Mouse (Mus musculus): Measurements from ENCODE around the gene Hsd17b6.
A peak's percentile ranks its signal among the peaks of the same experiment; 100 is the strongest.
"Not testable (repeated sequence)": the region's sequence is repeated elsewhere in the genome, so short reads cannot be mapped to it uniquely, and the experiment has no call there.

Hsd17b6 gene

DNA sequence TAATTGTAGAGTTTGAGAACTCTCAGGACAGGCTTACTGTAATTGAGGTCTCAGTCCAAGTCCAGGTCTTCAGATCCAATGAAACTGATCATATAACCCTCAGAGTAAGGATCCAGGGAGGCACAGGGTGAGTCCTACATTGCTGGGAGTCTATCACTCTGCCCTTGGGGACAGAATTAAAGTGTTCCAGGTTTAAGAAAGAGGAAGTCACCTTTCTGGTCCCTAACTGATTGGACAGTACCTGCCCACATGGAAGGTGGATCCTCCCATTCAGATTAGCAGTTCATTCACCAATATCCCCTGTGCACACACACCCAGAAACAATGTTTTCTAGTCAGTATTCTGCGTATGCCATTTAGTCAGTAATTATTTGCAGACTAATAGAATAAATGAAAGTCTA is at the start of gene Hsd17b6:
Gene Hsd17b6, minus strand, starts transcription at position 166 of the 400 bp plus-strand sequence.
- no peak for DNase-seq

DNA sequence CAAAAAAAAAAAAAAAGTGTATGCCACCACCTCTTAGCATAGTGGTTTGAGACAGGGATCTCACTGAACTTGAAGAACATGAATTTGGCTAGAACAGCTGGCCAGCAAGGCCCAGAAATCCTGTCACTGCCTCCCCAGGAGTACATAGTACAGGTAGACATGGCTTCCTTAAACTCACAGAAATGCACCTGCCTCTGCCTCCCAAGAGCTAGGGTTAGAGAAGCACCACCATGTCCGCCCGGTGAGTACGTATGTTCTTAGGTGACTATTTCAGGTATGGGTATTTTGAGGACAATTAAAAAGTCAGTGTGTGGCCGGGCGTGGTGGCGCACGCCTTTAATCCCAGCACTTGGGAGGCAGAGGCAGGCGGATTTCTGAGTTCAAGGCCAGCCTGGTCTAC is 45.6 kb upstream of the Hsd17b6 start:
- DNase-seq = no peak

DNA sequence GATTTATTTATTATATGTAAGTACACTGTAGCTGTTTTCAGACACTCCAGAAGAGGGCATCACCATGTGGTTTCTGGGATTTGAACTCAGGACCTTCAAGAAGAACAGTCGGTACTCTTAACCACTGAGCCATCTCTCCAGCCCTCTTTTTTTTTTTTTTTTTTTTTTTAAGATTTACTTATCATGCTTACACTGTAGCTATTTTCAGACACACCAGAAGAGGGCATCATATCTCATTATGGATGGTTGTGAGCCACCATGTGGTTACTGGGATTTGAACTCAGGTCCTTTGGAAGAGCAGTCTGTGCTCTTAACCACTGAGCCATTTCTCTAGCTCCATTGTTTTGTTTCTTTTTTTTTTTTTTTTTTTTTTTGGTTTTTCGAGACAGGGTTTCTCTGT is 44.7 kb upstream of the Hsd17b6 start:
- DNase-seq = not testable (repeated sequence)

DNA sequence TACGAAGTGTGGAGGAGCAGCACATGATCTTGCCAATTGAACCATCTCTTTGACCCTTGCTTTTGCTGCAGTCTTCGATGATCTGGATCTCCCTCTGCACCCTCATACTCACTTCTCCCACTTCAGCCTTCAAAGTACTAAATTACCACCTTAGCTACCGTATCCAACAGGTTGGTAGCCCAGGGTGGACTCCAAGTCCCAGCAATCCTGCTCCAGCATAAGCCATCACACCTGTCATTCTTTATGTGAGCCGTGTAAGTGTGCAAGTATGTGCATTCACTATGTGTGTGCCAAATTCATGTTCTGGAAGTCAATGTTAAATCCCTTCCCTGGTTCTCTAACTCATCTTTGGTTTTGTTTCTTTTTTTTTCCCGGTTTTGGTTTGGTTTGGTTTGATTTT is 44.2 kb upstream of the Hsd17b6 start:
- DNase-seq = no peak

DNA sequence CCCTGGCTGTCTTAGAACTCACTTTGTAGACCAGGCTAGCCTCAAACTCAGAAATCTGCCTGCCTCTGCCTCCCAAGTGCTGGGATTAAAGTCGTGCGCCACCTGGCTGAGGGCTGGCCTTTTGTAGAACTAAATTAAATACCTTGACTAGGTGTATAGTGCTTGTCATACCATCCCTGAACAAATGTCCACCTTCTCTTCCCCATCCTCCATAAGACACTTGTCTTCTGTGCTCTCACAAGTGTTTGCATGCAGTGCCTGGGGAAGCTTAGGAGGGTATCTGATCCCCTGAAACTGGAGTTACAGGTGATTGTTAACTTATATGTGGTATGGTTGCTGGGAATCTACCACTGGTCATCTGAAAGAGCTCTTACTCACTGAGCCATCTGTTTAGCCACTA is 42.9 kb upstream of the Hsd17b6 start:
- DNase-seq = no peak

DNA sequence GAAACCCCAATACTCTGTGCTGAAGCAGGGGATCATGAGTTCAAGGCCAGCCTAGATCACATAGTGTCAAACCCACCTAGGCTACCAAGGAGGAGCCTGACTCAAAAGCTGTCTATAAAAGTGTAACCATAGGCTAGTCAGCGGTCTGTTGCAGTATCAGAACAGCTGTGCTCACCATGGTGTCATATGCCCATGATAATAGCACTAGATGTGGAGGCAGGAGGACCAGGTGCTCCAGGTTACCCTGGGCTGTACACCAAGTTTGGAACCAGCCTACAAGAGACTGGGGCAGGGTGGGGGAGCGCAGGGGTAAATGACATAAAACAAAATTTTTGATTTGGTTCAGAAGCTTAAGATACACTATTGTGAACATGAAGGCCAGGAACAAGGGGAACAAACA is 42.3 kb upstream of the Hsd17b6 start:
- no peak for DNase-seq

DNA sequence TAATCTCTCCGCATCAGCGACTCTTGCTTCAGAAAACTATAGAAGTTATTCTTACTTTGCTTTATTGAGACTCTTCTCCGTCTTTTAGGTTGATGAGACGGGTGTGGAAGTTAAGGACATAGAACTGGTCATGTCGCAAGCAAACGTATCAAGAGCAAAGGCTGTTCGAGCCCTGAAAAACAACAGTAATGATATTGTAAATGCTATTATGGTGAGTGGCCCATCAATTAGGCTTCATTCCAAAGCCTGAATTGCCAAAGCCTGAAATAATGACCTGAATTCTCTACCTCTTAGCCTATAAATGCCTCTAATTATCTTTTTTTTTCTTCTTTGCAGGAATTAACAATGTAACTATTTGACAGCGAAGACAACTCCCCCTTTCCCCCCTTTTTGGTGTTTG is 40.7 kb upstream of the Hsd17b6 start:
- no peak for DNase-seq

DNA sequence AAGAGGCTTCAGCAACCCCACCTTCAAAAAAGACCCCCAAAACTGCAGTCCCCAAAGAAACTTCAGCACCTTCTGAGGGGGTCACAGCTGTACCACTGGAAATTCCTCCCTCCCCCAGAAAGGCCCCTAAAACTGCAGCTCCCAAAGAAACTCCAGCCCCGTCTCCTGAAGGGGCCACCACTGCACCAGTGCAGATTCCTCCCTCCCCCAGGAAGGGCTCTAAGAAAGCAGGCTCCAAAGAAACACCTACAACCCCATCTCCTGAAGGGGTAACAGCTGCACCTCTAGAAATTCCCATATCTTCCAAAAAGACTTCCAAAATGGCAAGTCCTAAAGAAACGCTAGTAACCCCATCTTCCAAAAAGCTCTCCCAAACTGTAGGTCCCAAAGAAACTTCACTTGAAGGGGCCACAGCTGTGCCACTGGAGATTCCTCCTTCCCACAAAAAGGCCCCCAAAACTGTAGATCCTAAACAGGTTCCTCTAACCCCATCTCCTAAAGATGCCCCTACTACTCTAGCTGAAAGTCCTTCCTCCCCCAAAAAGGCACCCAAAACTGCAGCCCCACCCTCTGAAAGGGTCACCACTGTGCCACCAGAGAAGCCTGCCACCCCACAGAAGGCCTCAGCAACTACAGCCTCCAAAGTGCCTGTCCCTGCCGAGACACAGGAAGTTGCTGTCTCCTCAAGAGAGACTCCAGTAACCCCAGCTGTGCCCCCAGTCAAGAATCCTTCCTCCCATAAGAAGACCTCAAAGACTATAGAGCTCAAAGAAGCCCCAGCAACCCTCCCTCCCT is 35.8 kb upstream of the Hsd17b6 start:
- peak; percentile 33 to 43 for DNase-seq

DNA sequence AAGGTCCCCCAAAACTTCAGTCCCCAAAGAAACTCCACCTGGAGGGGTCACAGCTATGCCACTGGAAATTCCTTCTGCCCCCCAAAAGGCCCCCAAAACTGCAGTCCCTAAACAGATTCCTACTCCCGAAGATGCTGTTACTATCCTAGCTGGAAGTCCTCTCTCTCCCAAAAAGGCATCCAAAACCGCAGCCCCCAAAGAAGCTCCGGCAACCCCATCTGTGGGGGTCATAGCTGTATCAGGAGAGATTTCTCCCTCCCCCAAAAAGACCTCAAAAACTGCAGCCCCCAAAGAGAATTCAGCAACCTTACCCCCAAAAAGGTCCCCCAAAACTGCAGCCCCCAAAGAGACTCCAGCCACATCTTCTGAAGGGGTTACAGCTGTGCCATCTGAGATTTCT is 35.1 kb upstream of the Hsd17b6 start:
- no peak for DNase-seq

DNA sequence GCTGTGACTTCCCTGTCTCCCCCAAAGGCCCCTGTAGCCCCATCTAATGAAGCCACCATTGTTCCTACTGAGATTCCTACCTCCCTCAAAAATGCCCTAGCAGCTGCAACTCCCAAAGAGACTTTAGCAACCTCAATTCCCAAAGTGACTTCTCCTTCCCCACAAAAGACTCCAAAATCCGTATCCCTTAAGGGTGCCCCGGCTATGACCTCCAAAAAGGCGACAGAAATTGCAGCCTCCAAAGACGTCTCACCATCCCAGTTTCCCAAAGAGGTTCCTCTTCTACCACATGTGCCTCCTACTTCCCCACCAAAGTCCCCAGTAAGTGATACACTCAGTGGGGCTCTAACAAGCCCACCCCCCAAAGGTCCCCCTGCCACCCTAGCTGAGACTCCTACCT is 34.2 kb upstream of the Hsd17b6 start:
- DNase-seq = no peak

DNA sequence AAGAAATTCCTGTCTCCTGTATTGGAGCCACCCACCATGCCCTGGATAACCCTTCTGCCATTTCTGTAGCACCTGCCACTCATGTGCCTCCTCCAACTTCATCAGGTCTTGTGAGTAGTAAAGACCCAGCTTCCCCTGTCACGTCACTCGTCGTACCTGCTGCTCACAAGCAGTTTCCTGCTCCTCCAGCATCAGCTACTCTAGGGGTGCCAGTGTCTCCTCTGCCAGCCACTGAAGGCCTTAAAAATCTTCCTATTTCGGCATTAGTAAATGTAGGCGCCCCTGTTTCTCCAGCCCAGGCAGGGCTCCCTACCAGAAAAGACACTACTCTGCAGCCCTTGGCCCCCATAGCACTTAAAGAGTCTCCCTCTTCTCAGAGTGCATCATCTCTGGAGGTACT is 32.9 kb upstream of the Hsd17b6 start:
- DNase-seq = no peak

DNA sequence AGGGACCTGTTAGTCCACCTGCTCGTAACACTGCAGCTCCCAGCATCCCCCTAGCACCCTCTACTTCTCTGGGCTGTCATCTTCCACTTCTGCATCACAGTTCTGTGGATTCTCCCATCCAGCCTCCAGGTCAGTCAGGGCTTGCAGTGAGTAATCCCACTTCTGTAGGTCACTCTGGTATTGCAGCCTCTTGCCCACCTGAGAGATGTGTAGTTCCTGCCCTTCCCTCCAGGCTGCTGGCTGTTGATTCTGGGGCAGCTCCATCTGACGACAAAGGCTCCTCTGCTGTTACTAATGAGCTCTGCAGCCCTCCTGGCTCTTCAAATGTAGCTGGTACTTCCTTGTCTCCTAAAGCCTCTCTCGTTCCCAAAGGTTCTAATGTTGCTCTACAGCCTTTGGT is 32.4 kb upstream of the Hsd17b6 start:
- no peak for DNase-seq

DNA sequence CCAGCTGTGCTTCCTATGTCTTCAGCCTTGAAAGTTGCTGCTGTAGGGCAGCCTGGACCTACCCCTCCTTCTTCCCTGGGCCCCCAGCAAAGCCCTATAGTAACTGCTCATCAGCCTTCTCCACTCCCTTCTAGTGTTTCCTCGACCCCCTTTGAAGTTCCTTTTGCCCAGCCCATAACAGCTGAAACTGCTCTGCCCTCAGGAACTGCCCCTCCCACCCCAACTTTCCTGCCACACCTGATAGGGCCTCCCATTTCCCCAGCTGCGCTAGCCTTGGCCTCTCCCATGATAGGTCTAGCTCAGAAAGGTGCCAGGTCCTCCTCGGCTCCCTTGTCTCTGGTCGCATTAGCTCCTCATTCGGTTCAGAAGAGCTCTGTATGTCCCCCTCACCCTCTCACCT is 31.8 kb upstream of the Hsd17b6 start:
- DNase-seq = peak; percentile 25 to 61

DNA sequence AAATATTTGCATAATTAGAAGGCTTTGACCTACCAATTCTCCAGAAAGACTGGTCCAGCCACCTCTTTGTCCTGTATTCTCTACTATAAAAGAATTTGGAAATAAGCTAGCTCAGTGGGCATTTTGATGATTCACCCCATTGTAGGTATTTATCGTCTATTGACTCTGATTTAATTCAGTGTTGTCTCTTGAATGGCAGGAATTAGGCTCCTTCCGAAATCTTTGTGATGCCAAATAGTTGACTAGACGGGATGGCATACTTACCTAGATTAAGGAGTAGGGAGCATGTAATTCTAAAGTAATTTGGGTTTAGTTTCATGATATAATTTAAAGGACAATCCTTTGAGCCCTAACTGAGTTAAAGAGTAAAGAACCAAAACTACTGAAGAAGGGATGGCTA is 30.5 kb upstream of the Hsd17b6 start:
- no peak for DNase-seq

DNA sequence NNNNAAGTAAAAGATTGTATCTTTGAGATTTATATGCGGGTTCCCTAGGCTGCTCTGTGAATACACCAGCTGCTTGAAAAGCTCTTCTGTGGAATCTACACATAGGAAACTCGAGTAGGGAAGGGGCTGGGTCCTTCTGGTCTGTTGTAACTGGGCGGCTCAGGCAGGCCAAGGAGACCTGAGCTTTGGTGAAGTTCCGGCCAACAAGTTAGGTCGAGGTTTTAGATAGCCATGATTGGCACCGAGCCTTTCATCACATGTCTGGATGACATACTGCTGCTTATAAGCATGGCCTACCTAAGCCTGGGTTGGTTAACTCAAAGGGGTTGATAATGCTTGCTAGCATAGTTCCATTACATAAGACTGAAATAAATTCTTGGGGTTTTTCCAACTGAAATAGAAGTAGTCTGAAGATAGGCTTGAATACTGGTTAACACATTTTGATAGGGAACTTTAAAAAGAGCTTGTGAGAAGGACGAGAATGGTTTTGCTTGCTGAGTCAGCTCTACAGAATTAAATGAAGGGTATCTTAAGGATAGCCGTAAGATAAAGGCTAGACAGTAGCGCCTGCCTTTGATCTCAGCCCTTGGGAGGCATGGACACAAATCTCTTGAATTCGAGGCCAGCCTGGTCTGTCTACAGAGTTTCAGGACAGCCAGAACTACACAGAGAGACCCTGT is 29.5 kb upstream of the Hsd17b6 start:
- DNase-seq = no peak

DNA sequence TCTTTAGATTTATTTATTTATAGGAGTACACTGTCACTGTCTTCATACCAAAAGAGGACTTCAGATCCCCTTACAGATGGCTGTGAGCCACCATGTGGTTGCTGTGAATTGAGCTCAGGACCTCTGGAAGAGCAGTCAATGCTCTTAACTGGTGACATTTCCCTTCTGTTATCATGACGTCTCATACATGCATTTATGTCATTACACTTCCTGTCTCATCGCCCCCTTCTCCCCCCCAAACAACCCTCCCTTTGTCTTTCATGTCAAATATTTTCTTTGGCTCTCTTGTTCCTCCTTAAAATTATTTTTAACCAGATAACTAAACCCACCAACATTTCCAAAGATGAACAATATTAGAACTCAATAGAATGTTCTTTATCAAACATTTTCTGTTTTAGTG is 23.4 kb upstream of the Hsd17b6 start:
- no peak for DNase-seq

DNA sequence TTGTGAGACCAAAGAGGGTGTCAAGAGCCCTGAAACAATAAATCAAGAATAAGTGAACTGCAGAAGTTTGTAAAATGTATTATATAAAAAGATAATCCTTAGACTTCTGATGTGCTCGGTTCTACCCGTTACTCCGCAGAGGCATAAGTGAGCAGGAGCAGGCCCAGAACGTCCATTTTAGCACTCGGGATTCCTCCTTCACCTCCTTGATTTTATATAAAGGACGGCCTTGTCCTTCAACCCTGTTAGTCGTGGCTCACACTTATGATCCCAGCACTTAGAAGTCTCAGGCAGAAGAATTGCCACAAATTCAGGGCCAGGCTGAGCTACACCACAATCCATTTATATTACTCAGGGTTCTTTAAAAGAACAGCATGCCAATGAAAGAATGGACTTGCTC is 22.5 kb upstream of the Hsd17b6 start:
- DNase-seq = no peak

DNA sequence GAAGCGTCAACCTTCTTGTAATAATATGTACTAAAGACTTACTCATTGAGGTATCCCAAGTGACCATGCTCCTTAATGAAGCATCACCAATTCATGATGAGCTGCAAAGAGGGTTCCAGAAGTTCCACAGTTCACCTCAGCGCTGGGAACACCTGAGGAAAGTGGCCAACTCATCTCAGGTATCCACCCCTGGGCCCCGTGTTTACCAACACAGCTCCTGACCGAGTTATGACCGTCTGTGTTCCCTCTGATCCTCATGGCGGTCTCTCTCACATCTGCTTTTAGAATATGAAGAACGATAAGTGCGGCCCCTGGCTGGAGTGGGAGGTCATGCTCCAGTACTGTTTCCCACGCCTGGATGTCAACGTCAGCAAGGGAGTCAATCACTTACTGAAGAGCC is 16.1 kb upstream of the Hsd17b6 start:
- no peak for DNase-seq

DNA sequence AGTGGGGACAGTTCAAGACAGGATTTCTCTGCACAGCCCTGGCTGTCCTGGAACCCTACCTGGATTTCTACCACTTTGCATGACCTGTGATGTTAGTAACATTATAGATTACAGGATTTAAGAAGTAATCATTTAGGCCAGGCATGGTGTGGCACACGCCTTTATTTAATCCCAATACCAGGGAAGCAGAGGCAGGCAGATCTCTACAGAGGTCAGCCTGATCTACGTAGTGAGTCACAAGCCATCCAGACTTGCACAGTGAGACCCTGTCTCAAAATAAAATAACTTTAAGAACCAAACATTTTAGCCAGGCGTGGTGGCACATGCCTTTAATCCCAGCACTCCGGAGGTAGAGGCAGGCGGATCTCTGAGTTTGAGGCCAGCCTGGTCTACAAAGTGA is 14.8 kb upstream of the Hsd17b6 start:
- DNase-seq = no peak

DNA sequence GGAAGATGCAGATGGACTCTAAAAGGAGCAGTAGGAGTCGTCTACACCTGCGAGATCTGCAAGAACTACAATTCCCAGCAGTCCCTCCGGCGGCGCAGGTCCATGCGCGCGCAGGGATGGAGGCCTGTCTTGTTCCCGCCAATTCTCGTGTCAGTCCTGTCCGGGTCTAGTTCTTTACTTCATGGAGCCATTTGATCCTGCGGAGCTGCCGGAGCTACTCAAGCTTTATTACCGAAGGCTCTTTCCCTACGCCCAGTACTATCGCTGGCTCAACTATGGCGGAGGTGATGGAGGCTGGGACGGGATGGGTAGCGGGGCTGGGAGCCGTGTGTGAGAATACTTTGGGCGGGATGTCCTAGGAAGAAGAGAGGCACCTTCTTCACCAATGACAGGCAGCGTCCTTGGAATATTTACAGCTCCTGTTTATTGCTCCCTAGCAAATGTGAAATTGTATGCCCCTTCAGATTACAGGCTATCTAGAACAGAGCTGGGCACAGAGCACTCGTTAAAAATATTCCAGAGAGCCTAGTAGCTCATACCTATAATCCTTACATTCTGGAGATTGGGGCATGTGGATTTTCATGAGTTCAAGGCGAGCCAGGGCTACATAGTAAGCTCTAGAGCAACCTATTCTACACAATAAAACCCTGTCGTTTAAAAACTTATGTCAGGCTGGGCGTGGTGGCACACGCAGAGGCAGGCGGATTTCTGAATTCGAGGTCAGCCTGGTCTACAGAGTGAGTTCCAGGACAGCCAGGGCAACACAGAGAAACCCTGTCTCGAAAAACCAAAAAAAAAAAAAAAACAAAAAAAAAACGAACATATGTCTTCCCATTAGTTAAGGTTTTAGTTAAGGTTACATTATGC is 7.9 kb upstream of the Hsd17b6 start, which contains the start of gene Prim1:
Gene Prim1, plus strand, starts transcription at position 101 of the 867 bp plus-strand sequence.
- peak; percentile 82 to 86 for DNase-seq

DNA sequence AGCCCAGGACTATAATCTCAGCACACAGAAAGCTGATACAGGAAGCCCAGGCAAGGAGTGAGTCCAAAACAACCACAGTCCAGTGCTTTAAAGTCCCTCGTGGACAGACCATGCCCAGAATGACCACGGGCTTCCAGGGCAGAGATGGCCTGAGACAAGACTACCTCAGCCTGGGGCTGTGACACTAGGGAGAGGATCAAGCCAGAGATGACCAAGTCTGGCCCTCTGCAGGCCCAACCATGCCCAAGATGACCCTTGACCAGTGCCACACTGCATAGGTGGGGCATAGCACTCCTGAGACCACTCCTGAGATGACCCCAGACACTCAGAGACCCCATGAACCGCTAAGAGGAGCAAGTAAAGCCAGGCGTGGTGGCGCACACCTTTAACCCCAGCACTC is 2.3 kb upstream of the Hsd17b6 start:
- no peak for DNase-seq

DNA sequence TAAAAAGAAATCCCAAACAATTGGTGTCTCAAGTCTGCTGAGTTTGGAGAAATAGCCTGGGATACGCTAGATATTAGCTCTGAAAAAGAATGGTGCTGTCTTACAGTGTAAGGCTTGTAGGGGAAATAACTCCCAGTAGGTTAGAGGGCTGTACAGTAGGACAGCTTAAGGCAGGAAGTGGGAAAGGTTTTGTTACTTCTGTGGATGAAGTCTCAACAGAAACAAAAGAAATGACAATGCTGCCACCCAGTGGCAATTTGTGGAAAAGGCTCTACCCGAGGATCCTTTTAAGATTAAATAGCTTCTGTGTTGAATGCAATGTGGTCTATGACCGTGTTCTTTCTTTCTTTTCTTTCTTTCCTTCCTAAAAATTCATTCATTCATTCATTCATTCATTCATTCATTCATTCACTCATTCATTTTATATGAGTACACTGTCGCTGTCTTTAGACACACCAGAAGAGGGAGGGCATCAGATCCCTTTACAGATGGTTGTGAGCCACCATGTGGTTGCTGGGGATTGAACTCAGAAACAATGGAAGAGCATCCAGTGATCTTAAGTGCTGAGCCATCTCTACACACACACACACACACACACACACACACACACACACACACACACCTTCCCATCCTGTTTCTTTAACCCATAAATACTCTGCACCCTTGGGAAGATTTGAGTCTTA is 937 bp upstream of the Hsd17b6 start:
- peak; percentile 71 to 77 for DNase-seq

DNA sequence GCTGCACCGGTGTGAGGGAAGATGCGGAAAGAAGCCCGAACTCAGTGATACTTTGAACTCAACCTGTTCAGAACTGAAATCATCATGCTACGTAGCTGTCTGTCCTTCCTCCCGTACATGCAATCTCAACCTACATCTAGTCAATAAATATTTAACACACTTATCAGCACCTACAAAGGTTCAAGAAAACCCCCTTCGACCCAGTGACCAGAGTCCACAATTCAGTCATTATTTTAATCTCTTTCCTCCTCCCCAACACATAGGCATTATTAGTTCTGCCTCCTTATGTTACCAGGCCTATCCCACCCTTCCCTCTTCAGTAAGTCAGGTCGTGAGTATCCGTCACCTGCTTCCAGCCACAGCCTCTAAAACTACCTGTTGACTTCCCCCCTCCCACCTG is 1.9 kb downstream of the Hsd17b6 start:
- no peak for DNase-seq
